Mouse (Mus musculus) erythroblast, embryonic 14.5 days (primary cell): ENCODE data around the gene Slc25a41. TPM values are rescaled to one million over a fixed set of nuclear protein-coding genes. Genes with fewer than 3 reads are reported as not detected.
A peak's percentile ranks its signal among the peaks of the same experiment; 100 is the strongest.

Experiments used
- H3K27me3 ChIP-seq: 2 replicates; pipeline ENCODE4 v1.6.1; 2012; ENCODE audit warnings: inconsistent platforms; ENCODE audit not compliant: control insufficient read depth
- H3K36me3 ChIP-seq: 2 replicates; pipeline ENCODE4 v1.6.1; 2012; ENCODE audit warnings: mild to moderate bottlenecking, inconsistent platforms; ENCODE audit not compliant: control insufficient read depth
- H3K4me1 ChIP-seq: 2 replicates; pipeline ENCODE4 v1.6.1; 2012; ENCODE audit warnings: inconsistent platforms; ENCODE audit not compliant: control insufficient read depth
- H3K4me3 ChIP-seq: replicated peaks from 2 replicates; pipeline ENCODE3; 2012; ENCODE audit warnings: moderate library complexity, mild to moderate bottlenecking, inconsistent platforms
- H3K9me3 ChIP-seq: 2 replicates; pipeline ENCODE4 v1.6.1; 2012; ENCODE audit warnings: low read length, inconsistent platforms, mixed read lengths; ENCODE audit not compliant: control insufficient read depth
- GATA1 ChIP-seq: IDR thresholded peaks from 2 replicates; pipeline ENCODE4 v1.6.1; 2012; ENCODE audit warnings: low read length, inconsistent platforms, mixed read lengths
- TAL1 ChIP-seq: IDR thresholded peaks from 3 replicates; pipeline ENCODE4 v1.6.1; 2012; ENCODE audit warnings: low read length, inconsistent platforms, mixed read lengths
- polyA plus RNA-seq: library from polyadenylated mRNA; stranded (reverse); fragments of >175 nt; gene quantifications from 2 replicates; pipeline ENCODE4 v1.2.3, GENCODE M21; 2012

Gene Slc25a41
- polyA plus RNA-seq, 1 experiment: not detected

- Histone ChIP-seq H3K36me3 (peaks cover 28% of the 10 kb centered on the region), H3K9me3 (no peaks in the 10 kb centered on the region), H3K4me3 (peak overlapping the region; percentile 75), H3K27me3 (no peaks in the 10 kb centered on the region), H3K4me1 (peaks cover 36% of the 10 kb centered on the region)
- TF ChIP-seq TAL1 (no peak), GATA1 (no peak)
These were observed 52.5 kb downstream of the Slc25a41 start for GRCm38 (mm10) chr17:56988921-56989430.

- Histone ChIP-seq H3K27me3 (no peaks in the 10 kb centered on the region), H3K4me1 (peaks cover 36% of the 10 kb centered on the region), H3K36me3 (peaks cover 23% of the 10 kb centered on the region), H3K4me3 (no peak overlapping the region), H3K9me3 (no peaks in the 10 kb centered on the region)
- TF ChIP-seq GATA1 (no peak), TAL1 (no peak)
These were observed 53.0 kb downstream of the Slc25a41 start for GRCm38 (mm10) chr17:56988441-56988840.

GRCm38 (mm10) chr17:56986105-56986805 is 55.2 kb downstream of the Slc25a41 start:
- Histone ChIP-seq H3K36me3 (peaks cover 4% of the 10 kb centered on the region), H3K9me3 (no peaks in the 10 kb centered on the region), H3K4me1 (peaks cover 26% of the 10 kb centered on the region), H3K27me3 (no peaks in the 10 kb centered on the region), H3K4me3 (no peak overlapping the region)
- TF ChIP-seq TAL1 (no peak), GATA1 (no peak)

GRCm38 (mm10) chr17:56985656-56986055 is 55.8 kb downstream of the Slc25a41 start:
- Histone ChIP-seq H3K27me3 (no peaks in the 10 kb centered on the region), H3K4me1 (peaks cover 21% of the 10 kb centered on the region), H3K36me3 (no peaks in the 10 kb centered on the region), H3K4me3 (no peak overlapping the region), H3K9me3 (no peaks in the 10 kb centered on the region)
- TF ChIP-seq GATA1 (no peak), TAL1 (no peak)

GRCm38 (mm10) chr17:56984886-56985285 is 56.6 kb downstream of the Slc25a41 start:
- Histone ChIP-seq H3K36me3 (no peaks in the 10 kb centered on the region), H3K27me3 (no peaks in the 10 kb centered on the region), H3K4me3 (no peak overlapping the region), H3K4me1 (peaks cover 16% of the 10 kb centered on the region), H3K9me3 (no peaks in the 10 kb centered on the region)
- no peak for TF ChIP-seq TAL1
- TF ChIP-seq GATA1: no peak

Other genes with a start within 250 kb of the Slc25a41 start
- 26.9 and 29.2 TPM in 2 replicates for gene Rfx2, start 210.6 kb downstream of the Slc25a41 start, polyA plus RNA-seq
- not detected in 2 replicates for gene Acsbg2, start 167.2 kb downstream of the Slc25a41 start, polyA plus RNA-seq
- not detected in 2 replicates for gene 1700061G19Rik, start 166.2 kb downstream of the Slc25a41 start, polyA plus RNA-seq
- 5.1 and 5.8 TPM in 2 replicates for gene Mllt1, start 106.2 kb downstream of the Slc25a41 start, polyA plus RNA-seq
- 0.01 TPM in 1 of 2 replicates, not detected in the other for gene Acer1, start 59.5 kb downstream of the Slc25a41 start, polyA plus RNA-seq
- gene Clpp, start 51.3 kb downstream of the Slc25a41 start, polyA plus RNA-seq: 12.3 and 14.6 TPM in 2 replicates
- gene Alkbh7, start 44.3 kb downstream of the Slc25a41 start, polyA plus RNA-seq: 2.1 and 2.9 TPM in 2 replicates
- not detected in 2 replicates for gene Pspn, start 41.6 kb downstream of the Slc25a41 start, polyA plus RNA-seq
- gene Gtf2f1, start 30.4 kb downstream of the Slc25a41 start, polyA plus RNA-seq: 31.9 and 32.9 TPM in 2 replicates
- gene Gm17949, start 30.2 kb downstream of the Slc25a41 start, polyA plus RNA-seq: not detected in 2 replicates
- gene Khsrp, start 10.1 kb downstream of the Slc25a41 start, polyA plus RNA-seq: 31.3 and 33.6 TPM in 2 replicates
- 0.05 TPM in 2 replicates for gene Crb3, start 17.5 kb upstream of the Slc25a41 start, polyA plus RNA-seq
- gene Slc25a23, start 18.2 kb upstream of the Slc25a41 start, polyA plus RNA-seq: 0.21 and 0.26 TPM in 2 replicates
- 0.03 and 0.09 TPM in 2 replicates for gene Dennd1c, start 36.9 kb upstream of the Slc25a41 start, polyA plus RNA-seq
- gene Tubb4a, start 46.1 kb upstream of the Slc25a41 start, polyA plus RNA-seq: not detected in 2 replicates
- 0.04 TPM in 1 of 2 replicates, not detected in the other for gene Tnfsf9, start 63.7 kb upstream of the Slc25a41 start, polyA plus RNA-seq
- gene Cd70, start 108.1 kb upstream of the Slc25a41 start, polyA plus RNA-seq: not detected in 2 replicates
- gene Tnfsf14, start 152.5 kb upstream of the Slc25a41 start, polyA plus RNA-seq: 0.02 TPM in 1 of 2 replicates, not detected in the other
- gene C3, start 186.5 kb upstream of the Slc25a41 start, polyA plus RNA-seq: 0.11 and 0.12 TPM in 2 replicates
- gene Gpr108, start 206.8 kb upstream of the Slc25a41 start, polyA plus RNA-seq: 1.4 and 1.9 TPM in 2 replicates
- gene Trip10, start 207.8 kb upstream of the Slc25a41 start, polyA plus RNA-seq: 0.04 and 0.18 TPM in 2 replicates
- 0.18 and 0.21 TPM in 2 replicates for gene Vav1, start 237.4 kb upstream of the Slc25a41 start, polyA plus RNA-seq